Mouse (Mus musculus): ENCODE measurements at regions not wholly inside any gene's neighbourhood (a gene's known extent, or its start where the extent isn't known, plus 50 kb on each side); places are given as distances from the start of the nearest gene placed in this dataset.

- DNase-seq (ENCODE audit: low read depth, low spot score) = no peak
Observed at GRCm38 (mm10) chr2:34111286-34111685, 223.5 kb upstream of the Mvb12b start.

- no peak for DNase-seq (ENCODE audit: low read depth, low spot score)
Observed at GRCm38 (mm10) chr2:34110582-34110981, 222.8 kb upstream of the Mvb12b start.

GRCm38 (mm10) chr2:34107566-34108303 lies 220.0 kb upstream of the Mvb12b start:
- no peak for DNase-seq (ENCODE audit: low read depth, low spot score)

GRCm38 (mm10) chr2:34106837-34107565 lies 219.3 kb upstream of the Mvb12b start:
- DNase-seq (ENCODE audit: low read depth, low spot score) = no peak

GRCm38 (mm10) chr2:34106245-34106644 lies 218.5 kb upstream of the Mvb12b start:
- no peak for DNase-seq (ENCODE audit: low read depth, low spot score)

GRCm38 (mm10) chr2:34105271-34106051 lies 217.7 kb upstream of the Mvb12b start:
- DNase-seq (ENCODE audit: low read depth, low spot score) = no peak

GRCm38 (mm10) chr2:34098004-34098547 lies 210.3 kb upstream of the Mvb12b start:
- DNase-seq (ENCODE audit: low read depth, low spot score) = no peak

GRCm38 (mm10) chr2:34096561-34096960 lies 208.8 kb upstream of the Mvb12b start:
- DNase-seq (ENCODE audit: low read depth, low spot score) = no peak

GRCm38 (mm10) chr2:34088832-34089231 lies 201.1 kb upstream of the Mvb12b start:
- DNase-seq (ENCODE audit: low read depth, low spot score) = no peak

GRCm38 (mm10) chr2:34086130-34086529 lies 198.4 kb upstream of the Mvb12b start:
- no peak for DNase-seq (ENCODE audit: low read depth, low spot score)

- no peak for DNase-seq (ENCODE audit: low read depth, low spot score)
Observed at GRCm38 (mm10) chr2:34084513-34084912, 196.8 kb upstream of the Mvb12b start.

- DNase-seq (ENCODE audit: low read depth, low spot score) = no peak
Observed at GRCm38 (mm10) chr2:34082486-34082885, 194.7 kb upstream of the Mvb12b start.

- DNase-seq (ENCODE audit: low read depth, low spot score) = no peak
Observed at GRCm38 (mm10) chr2:34080176-34080575, 192.4 kb upstream of the Mvb12b start.

- DNase-seq (ENCODE audit: low read depth, low spot score) = no peak
Observed at GRCm38 (mm10) chr2:34079282-34079681, 191.5 kb upstream of the Mvb12b start.

- no peak for DNase-seq (ENCODE audit: low read depth, low spot score)
Observed at GRCm38 (mm10) chr2:34078875-34079262, 191.1 kb upstream of the Mvb12b start.

GRCm38 (mm10) chr2:34078248-34078874 lies 190.6 kb upstream of the Mvb12b start:
- DNase-seq (ENCODE audit: low read depth, low spot score) = no peak

- no peak for DNase-seq (ENCODE audit: low read depth, low spot score)
Observed at GRCm38 (mm10) chr2:34076346-34076745, 188.6 kb upstream of the Mvb12b start.

- DNase-seq (ENCODE audit: low read depth, low spot score) = no peak
Observed at GRCm38 (mm10) chr2:34074066-34074465, 186.3 kb upstream of the Mvb12b start.

- DNase-seq (ENCODE audit: low read depth, low spot score) = no peak
Observed at GRCm38 (mm10) chr2:34065592-34065991, 177.8 kb upstream of the Mvb12b start.

- no peak for DNase-seq (ENCODE audit: low read depth, low spot score)
Observed at GRCm38 (mm10) chr2:34065090-34065489, 177.3 kb upstream of the Mvb12b start.

- DNase-seq (ENCODE audit: low read depth, low spot score) = no peak
Observed at GRCm38 (mm10) chr2:34056552-34056951, 168.8 kb upstream of the Mvb12b start.

- DNase-seq (ENCODE audit: low read depth, low spot score) = no peak
Observed at GRCm38 (mm10) chr2:34043064-34043463, 155.3 kb upstream of the Mvb12b start.
